Mouse (Mus musculus) urinary bladder, postnatal 36 days (tissue): Measurements from ENCODE around the gene Ier2.
"Not testable (repeated sequence)": the region's sequence is repeated elsewhere in the genome, so short reads cannot be mapped to it uniquely, and the experiment has no call there.

Experiments
- DNase-seq, 2 experiments: peaks; one replicate each; pipeline ENCODE4 v3.0.0; 2022; ENCODE audit warnings: low spot score in 2 of 2, mixed read lengths in 1 of 2

Gene Ier2

DNA sequence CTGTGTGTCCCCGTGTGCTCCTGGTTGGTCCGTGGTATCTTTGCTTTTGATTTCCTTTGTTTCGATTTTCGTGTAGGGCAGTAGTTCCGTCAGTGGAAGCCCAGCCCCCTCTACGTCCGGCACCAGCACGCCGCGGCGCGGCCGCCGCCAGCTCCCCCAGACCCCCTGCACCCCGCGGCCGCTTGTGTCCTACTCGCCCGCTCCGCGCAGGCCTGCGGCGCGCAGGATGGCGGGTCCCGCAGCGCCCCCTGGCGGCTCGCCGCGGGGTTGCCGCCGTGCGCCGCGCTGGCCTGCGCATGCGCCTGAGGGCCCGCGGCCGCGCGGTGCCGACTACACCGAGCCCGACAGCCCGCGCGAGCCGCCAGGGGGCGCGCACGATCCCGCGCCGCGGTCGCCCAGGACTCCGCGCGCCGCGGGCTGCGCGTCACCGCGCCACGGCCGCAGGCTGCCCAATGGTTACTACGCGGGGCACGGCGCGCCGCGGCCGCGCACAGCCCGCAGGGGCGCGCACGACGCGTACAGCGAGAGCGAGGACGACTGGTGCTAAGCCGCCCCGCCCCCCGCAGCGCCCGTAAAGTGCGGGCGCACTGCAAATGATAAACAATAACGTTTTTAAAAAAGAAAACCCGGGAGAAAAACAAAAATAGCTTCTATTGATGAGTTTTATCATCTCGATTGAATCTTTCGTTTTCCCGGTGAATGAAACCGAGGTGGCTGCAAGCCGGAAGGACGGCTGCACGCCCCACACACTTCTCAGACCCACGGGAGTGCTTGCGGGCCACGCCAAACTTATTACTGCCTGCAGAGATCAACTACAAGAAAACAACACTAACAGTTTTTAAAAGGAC lies 23.3 kb downstream of the Ier2 start:
- DNase-seq, result peak; percentile 89 to 92

DNA sequence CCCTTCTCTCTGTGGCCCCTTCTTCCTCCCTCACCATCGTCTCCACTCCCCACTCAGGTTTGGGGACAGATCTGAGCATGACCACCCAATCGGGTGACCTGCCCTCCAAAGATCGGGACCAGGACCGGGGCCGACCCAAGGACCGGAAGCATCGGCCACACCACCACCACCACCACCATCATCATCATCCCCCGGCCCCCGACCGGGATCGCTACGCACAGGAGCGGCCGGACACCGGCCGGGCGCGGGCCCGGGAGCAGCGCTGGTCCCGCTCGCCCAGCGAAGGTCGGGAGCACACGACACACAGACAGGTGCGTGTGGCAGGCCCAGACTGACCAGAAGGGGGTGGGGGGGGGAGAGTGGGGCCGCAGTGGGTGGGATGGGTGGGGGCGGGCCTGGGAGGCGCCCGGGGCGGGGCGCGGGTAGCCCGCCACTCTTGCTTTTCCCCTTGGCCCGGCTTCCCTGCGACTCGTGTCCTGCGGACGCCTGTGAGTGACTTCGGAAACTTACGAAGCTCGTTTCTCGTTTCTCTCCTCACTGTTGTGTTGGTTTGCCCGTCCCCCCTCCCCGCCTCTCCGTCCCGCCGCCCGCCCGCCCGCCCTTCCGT lies 24.0 kb downstream of the Ier2 start:
- no peak for DNase-seq

DNA sequence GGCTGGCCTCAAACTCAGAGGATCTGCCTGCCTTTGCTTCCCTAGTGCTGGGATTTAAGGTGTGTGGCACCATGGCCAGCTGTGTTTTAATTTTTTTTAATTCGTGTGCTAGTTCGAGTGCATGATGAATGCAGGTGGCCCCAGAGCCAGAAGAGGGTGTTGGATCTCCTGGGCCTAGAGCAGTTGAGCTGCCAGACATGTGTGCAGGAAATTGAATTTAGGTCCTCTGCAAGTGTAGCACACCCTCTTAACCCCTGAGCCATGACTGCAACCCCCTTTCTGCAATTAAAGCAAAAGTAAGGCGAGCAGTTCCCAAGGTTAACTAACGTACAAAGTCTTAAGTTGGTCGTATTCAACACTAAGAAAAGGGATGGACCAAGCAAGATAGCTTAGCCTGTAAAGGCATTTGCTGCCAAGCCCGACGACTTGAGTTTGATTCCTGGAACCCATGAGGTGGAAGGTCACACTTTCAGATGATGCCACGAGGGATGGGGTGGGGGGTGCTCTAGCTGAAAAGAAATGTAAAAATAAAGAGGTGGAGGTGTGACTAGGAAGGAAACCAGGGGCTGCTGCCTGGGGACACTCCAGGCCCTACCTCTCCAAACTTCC lies 24.6 kb downstream of the Ier2 start:
- no peak for DNase-seq

- DNase-seq, result no peak
Observed at GRCm38 (mm10) chr8:84636051-84636691, 26.5 kb downstream of the Ier2 start.

DNA sequence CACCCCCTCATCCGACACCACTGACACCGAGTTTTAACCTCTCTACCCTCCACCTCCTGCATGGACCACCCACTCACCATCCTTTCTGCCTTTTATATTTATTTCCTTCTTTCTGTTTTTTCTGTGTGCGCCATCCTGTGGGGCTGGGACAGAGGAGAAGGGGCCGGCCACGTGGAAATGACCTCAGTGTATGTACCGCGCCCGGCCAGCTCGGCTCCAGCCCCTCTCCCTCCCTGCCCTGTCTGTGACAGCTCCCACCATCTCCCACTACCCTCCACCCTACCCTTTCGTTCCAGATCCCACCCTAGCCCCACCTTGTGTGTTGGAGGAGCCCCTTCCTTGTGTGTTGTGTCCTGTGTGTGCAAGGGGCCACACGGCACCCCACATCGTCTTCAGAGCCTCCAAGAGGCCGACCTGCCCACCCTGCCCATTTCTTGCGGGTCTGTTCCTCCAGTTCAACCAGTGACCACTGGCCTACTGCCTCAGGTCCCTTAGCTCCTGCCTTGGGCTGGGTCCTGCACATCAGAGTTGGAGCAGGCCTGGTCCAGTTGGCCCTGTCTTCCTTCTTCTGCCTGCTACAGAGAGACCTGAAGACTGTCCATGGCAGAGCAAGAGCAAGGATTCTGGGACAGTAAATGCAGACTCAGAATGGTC lies 27.1 kb downstream of the Ier2 start:
- no peak for DNase-seq

DNA sequence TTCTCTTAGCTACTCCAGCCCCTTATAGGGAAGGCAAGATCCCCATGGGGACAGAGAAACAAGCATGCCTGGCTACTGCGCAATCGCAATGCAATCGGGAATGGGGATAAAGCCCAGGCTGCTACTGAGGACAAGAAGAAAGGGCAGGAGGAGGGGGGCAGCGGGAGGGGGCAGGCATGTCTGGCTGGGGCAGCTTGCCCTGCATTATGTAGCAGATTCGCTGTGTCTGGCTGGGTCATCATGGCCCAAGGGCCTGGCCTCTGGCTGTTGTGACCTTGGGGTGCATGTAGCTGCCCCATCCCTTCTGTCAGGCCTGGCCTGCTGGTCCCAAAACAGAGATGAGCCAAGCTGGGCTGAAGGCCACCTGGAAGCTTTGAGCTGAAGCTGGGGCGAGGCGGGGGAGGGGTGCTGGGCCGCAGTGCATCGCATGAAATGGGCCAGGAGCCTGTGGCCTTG lies 27.8 kb downstream of the Ier2 start:
- peak in 1 of 2 experiments; percentile 54 for DNase-seq

- no peak for DNase-seq
Observed at GRCm38 (mm10) chr8:84633841-84634584, 28.6 kb downstream of the Ier2 start.

- no peak for DNase-seq
Observed at GRCm38 (mm10) chr8:84631813-84632212, 30.8 kb downstream of the Ier2 start.

GRCm38 (mm10) chr8:84630145-84630544 lies 32.5 kb downstream of the Ier2 start:
- DNase-seq, result no peak

DNA sequence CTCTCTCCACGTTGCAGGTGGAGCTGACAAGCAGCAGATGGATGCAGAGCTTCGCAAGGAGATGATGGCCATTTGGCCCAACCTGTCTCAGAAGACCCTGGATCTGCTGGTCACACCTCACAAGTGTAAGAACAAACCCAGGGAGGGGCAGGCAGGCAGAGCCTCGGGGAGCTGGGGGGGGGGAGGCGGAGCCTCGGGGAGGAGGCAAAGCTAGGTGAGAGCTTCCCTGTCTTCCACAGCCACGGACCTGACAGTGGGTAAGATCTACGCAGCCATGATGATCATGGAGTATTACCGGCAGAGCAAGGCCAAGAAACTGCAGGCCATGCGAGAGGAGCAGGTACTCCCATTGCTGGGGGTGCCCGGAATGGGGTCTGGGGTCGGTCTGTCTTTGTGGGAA lies 33.1 kb downstream of the Ier2 start:
- DNase-seq, result no peak

DNA sequence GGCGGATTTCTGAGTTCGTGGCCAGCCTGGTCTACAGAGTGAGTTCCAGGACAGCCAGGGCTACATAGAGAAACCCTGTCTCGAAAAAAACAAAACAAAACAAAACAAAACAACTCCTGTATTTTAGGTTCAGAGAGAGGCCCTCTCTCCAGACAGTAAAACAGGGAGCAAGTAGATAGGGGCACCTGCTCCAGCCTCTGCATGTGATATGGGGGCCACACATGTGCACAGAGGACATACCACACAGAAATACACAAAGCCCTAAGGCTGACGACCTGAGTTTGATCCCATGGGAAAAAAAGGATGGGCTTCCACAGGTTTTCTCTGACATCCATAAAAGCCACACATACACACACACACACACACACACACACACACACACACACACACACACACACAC lies 39.2 kb downstream of the Ier2 start:
- DNase-seq, result not testable (repeated sequence)

- DNase-seq, result no peak
Observed at GRCm38 (mm10) chr8:84621102-84621625, 41.5 kb downstream of the Ier2 start.

DNA sequence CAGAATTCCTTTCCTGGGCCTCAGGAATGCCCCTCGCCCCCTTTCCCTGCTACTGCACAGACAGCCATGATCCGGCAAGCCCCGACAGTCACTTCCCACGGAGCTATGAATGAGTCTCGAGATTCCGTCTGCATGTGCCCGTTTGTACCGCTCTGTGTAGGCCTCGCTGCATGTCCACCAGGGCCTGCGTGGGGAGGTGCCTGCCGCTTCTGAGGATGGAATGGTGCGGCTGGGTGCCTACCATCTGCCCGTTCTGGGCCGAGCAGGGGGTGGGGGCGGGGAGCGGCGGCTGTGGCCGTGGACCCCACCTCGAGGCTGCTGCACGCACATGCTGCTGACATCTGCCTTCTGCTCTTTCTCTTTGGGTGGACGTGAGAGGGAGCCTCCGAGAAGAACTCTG lies 45.6 kb downstream of the Ier2 start:
- DNase-seq, result no peak

DNA sequence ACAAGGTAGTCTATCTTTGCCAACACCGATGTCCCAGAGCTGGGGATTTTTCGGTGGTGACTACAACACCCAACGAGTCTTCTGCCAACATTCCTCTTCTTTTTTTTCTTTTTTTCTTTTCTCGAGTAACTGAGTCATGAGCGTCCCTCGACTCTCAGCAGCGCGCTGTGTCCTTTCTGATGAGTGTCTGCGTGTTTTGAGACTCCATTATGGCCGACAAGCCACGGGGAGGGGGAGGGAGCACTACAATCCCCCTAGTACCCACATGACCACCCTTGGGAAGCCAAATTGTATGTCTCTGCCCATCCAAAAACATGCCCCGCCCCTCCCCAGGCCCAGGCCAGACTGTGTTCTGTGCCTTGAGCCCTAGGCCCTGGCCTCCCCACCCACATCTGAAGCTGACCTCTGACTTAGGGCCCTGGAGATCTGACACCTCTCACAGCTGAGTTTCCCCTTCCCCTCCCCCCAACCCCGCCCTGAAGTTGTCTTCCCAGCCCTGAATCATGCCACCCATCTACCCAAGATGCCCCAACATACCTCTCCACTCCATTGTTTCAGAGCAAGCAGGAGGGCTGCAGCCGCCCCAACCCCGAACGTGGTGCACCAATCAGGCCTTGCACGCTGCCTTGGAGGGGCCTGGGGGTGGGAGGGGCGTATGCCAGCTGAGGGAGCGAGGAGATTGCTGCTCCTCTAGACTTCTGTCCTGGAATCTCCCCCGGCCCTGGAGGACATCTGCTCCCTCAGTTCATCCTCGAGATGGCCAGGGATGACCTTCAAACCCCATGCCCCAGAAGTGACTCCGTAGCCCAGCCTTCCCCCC lies 46.8 kb downstream of the Ier2 start:
- no peak for DNase-seq

GRCm38 (mm10) chr8:84614512-84615223 lies 48.0 kb downstream of the Ier2 start:
- no peak for DNase-seq
